Mouse (Mus musculus): Measurements from ENCODE around the gene Smarca4.
"Not testable (repeated sequence)": the region's sequence is repeated elsewhere in the genome, so short reads cannot be mapped to it uniquely, and the experiment has no call there.

The Smarca4 gene

GRCm38 (mm10) chr9:21615617-21616231 lies at the start of gene Smarca4:
Gene Smarca4 (plus strand): TSS chr9:21616169.
- DNase-seq, result peak; percentile 99

GRCm38 (mm10) chr9:21566538-21566937 lies 49.4 kb upstream of the Smarca4 start:
- no peak for DNase-seq

- DNase-seq, result no peak
These were observed 48.9 kb upstream of the Smarca4 start for GRCm38 (mm10) chr9:21567051-21567450.

- DNase-seq, result no peak
These were observed 47.2 kb upstream of the Smarca4 start for GRCm38 (mm10) chr9:21568657-21569255.

GRCm38 (mm10) chr9:21574012-21574801 lies 41.8 kb upstream of the Smarca4 start:
- no peak for DNase-seq

- no peak for DNase-seq
These were observed 40.7 kb upstream of the Smarca4 start for GRCm38 (mm10) chr9:21575253-21575652.

- DNase-seq, result no peak
These were observed 39.7 kb upstream of the Smarca4 start for GRCm38 (mm10) chr9:21576286-21576685.

GRCm38 (mm10) chr9:21578226-21578625 lies 37.7 kb upstream of the Smarca4 start:
- DNase-seq, result no peak

GRCm38 (mm10) chr9:21585401-21585800 lies 30.6 kb upstream of the Smarca4 start:
- no peak for DNase-seq

GRCm38 (mm10) chr9:21587678-21588349 lies 28.2 kb upstream of the Smarca4 start:
- no peak for DNase-seq

GRCm38 (mm10) chr9:21588350-21588749 lies 27.6 kb upstream of the Smarca4 start:
- no peak for DNase-seq

- DNase-seq, result no peak
These were observed 26.4 kb upstream of the Smarca4 start for GRCm38 (mm10) chr9:21589538-21589937.

- DNase-seq, result peak; percentile 19 to 26
These were observed 24.7 kb upstream of the Smarca4 start for GRCm38 (mm10) chr9:21591127-21591830.

- DNase-seq, result no peak
These were observed 23.9 kb upstream of the Smarca4 start for GRCm38 (mm10) chr9:21591831-21592702.

- DNase-seq, result peak; percentile 88 to 89
These were observed 23.3 kb upstream of the Smarca4 start, which contains the start of the genes Timm29 and Yipf2 for GRCm38 (mm10) chr9:21592703-21593121. Gene Timm29 (plus strand): TSS chr9:21592722. Gene Yipf2 (minus strand): TSS chr9:21592828.

- DNase-seq, result peak; percentile 43 to 49
These were observed 22.7 kb upstream of the Smarca4 start for GRCm38 (mm10) chr9:21593122-21593721.

GRCm38 (mm10) chr9:21594350-21594749 lies 21.6 kb upstream of the Smarca4 start:
- DNase-seq, result not testable (repeated sequence)

GRCm38 (mm10) chr9:21594838-21595237 lies 21.1 kb upstream of the Smarca4 start:
- DNase-seq, result no peak

GRCm38 (mm10) chr9:21598198-21598597 lies 17.8 kb upstream of the Smarca4 start:
- peak; percentile 71 to 73 for DNase-seq

- no peak for DNase-seq
These were observed 15.8 kb upstream of the Smarca4 start for GRCm38 (mm10) chr9:21600186-21600585.

- DNase-seq, result no peak
These were observed 14.9 kb upstream of the Smarca4 start for GRCm38 (mm10) chr9:21601073-21601472.
